Mouse (Mus musculus): Measurements from ENCODE around the gene Tm4sf1.
A peak's percentile ranks its signal among the peaks of the same experiment; 100 is the strongest.

The Tm4sf1 gene

GRCm38 (mm10) chr3:57287854-57288720 lies 13.7 kb downstream of the Tm4sf1 start:
- no peak for DNase-seq

GRCm38 (mm10) chr3:57287438-57287837 lies 14.3 kb downstream of the Tm4sf1 start:
- DNase-seq: peak; percentile 43

- no peak for DNase-seq
Observed at GRCm38 (mm10) chr3:57278225-57278624, 23.6 kb downstream of the Tm4sf1 start.

- peak; percentile 55 for DNase-seq
Observed at GRCm38 (mm10) chr3:57277453-57277852, 24.3 kb downstream of the Tm4sf1 start.

- no peak for DNase-seq
Observed at GRCm38 (mm10) chr3:57276821-57277220, 25.0 kb downstream of the Tm4sf1 start.

- no peak for DNase-seq
Observed at GRCm38 (mm10) chr3:57268994-57269393, 32.8 kb downstream of the Tm4sf1 start.

GRCm38 (mm10) chr3:57267559-57268173 lies 34.1 kb downstream of the Tm4sf1 start:
- peak; percentile 59 for DNase-seq

- no peak for DNase-seq
Observed at GRCm38 (mm10) chr3:57253041-57253440, 48.7 kb downstream of the Tm4sf1 start.

- no peak for DNase-seq
Observed at GRCm38 (mm10) chr3:57252551-57252950, 49.2 kb downstream of the Tm4sf1 start.

- DNase-seq: no peak
Observed at GRCm38 (mm10) chr3:57245242-57245641, 56.5 kb downstream of the Tm4sf1 start.
